Mouse (Mus musculus) hindbrain, embryonic 13.5 days (tissue): ENCODE measurements around the gene Serpinb6b. TPM values are rescaled to one million over a fixed set of nuclear protein-coding genes. Genes with fewer than 3 reads are reported as not detected.

Source experiments
- ATAC-seq: fragments of 200-750 bp; cut with Nextera tagmentation; 2 replicates; pipeline ENCODE4 v1.8.0; 2017; ENCODE audit warnings: moderate TSS enrichment; ENCODE audit not compliant: low FRiP score
- H3K27ac ChIP-seq: fragments of 300-500 bp; sonication (generic); 2 replicates; pipeline ENCODE4 v1.5.1; 2015; ENCODE audit warnings: inconsistent platforms, mild to moderate bottlenecking, moderate library complexity
- H3K27me3 ChIP-seq: fragments of 300-500 bp; sonication (generic); 2 replicates; pipeline ENCODE4 v1.6.1; 2015; ENCODE audit warnings: mild to moderate bottlenecking, inconsistent platforms
- H3K36me3 ChIP-seq: fragments of 300-500 bp; sonication (generic); 2 replicates; pipeline ENCODE4 v1.6.1; 2015; ENCODE audit warnings: mild to moderate bottlenecking, inconsistent platforms
- H3K4me1 ChIP-seq: fragments of 300-500 bp; sonication (generic); replicated peaks from 2 replicates; pipeline ENCODE4 v1.6.1; 2015; ENCODE audit warnings: inconsistent platforms
- H3K4me2 ChIP-seq: fragments of 300-500 bp; sonication (generic); 2 replicates; pipeline ENCODE4 v1.6.1; 2015; ENCODE audit warnings: inconsistent platforms, mild to moderate bottlenecking, moderate library complexity
- H3K4me3 ChIP-seq: fragments of 300-500 bp; sonication (generic); 2 replicates; pipeline ENCODE4 v1.5.1; 2015; ENCODE audit warnings: mild to moderate bottlenecking, inconsistent platforms
- H3K9ac ChIP-seq: fragments of 300-500 bp; sonication (generic); 2 replicates; pipeline ENCODE4 v1.6.1; 2015; ENCODE audit warnings: mild to moderate bottlenecking, inconsistent platforms
- H3K9me3 ChIP-seq: fragments of 300-500 bp; sonication (generic); 2 replicates; pipeline ENCODE4 v1.6.1; 2016; ENCODE audit warnings: inconsistent platforms
- WGBS: fragments of 180-500 bp; shearing (Covaris S2); methylation state at CpG from one replicate; pipeline ENCODE4 v1.1.7; 2015; 5-methylcytosine and 5-hydroxymethylcytosine counted together
- polyA plus RNA-seq: library from polyadenylated mRNA; unstranded; fragments of >200 nt; fragmentation: Nextera tagmentation; extraction: Ambion mirVana; gene quantifications from 2 replicates; pipeline ENCODE4 v1.2.1, GENCODE M21; 2015

The Serpinb6b gene
- polyA plus RNA-seq, 1 experiment from 2014 or later: 2.0 TPM

- H3K9ac ChIP-seq: no peak overlapping the region
- WGBS: 83% methylated on average over 1 of the region's 1 CpGs
- no peaks in the 10 kb centered on the region for H3K4me1 ChIP-seq
- H3K27ac ChIP-seq: no peak overlapping the region
- no peaks in the 10 kb centered on the region for H3K27me3 ChIP-seq
- H3K4me2 ChIP-seq: no peak overlapping the region
- H3K36me3 ChIP-seq: no peaks in the 10 kb centered on the region
- H3K9me3 ChIP-seq: no peaks in the 10 kb centered on the region
- no peak for ATAC-seq
- H3K4me3 ChIP-seq: no peak overlapping the region
These were observed 57.4 kb downstream of the Serpinb6b start for GRCm38 (mm10) chr13:33022371-33022770.

DNA sequence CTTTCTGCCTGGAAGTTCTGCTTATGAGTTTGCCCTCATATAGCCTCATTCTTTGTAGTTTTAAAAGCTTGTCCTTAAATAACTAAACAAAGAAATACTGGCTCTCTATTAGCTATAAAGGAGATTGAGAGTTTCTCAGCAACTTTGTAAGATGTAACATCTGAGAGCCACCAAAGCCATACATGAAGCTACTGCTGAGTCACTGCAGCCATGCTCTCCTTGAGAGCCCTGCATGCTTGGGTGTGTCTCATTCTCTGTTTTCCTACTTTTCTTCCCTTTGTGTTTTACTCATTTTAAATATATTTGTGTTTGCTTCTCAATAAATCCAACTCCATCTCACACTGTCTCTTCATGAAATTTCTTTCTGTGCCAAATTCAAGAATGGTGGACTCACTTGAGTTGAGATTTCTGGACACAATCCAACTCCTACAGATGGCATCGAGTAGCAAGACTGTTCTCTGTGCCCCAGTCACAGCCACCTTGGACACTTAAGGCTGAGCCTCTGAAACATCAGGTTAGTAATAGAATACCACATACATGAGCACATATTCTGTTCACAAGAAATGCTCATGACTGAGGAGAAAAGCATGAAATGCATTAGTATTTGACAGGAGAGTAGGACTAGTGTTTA, 61.5 kb downstream of the Serpinb6b start:
- Histone ChIP-seq H3K27me3 (no peaks in the 10 kb centered on the region), H3K4me3 (no peak overlapping the region), H3K4me1 (no peaks in the 10 kb centered on the region), H3K4me2 (no peak overlapping the region), H3K9me3 (no peaks in the 10 kb centered on the region), H3K36me3 (no peaks in the 10 kb centered on the region), H3K27ac (no peak overlapping the region), H3K9ac (no peak overlapping the region)
- ATAC-seq: no peak
- WGBS: 86% methylated on average over 1 of the region's 1 CpGs

- no peak for ATAC-seq
- H3K27me3 ChIP-seq: no peaks in the 10 kb centered on the region
- H3K36me3 ChIP-seq: no peaks in the 10 kb centered on the region
- H3K4me2 ChIP-seq: no peak within 1 kb of the TSS
- no peak within 1 kb of the TSS for H3K4me3 ChIP-seq
- 80% methylated on average over 2 of the region's 2 CpGs for WGBS
- no peak within 1 kb of the TSS for H3K27ac ChIP-seq
- H3K4me1 ChIP-seq: no peaks in the 10 kb centered on the region
- H3K9ac ChIP-seq: no peak within 1 kb of the TSS
- H3K9me3 ChIP-seq: no peaks in the 10 kb centered on the region
These were observed 62.2 kb downstream of the Serpinb6b start, which contains the start of gene Serpinb9b for GRCm38 (mm10) chr13:33027244-33027643. Gene Serpinb9b, plus strand, starts transcription at chr13:33027416.

- WGBS: 73% methylated on average over 2 of the region's 2 CpGs
- Histone ChIP-seq H3K4me1 (no peaks in the 10 kb centered on the region), H3K9me3 (no peaks in the 10 kb centered on the region), H3K4me3 (no peak overlapping the region), H3K9ac (no peak overlapping the region), H3K27ac (no peak overlapping the region), H3K4me2 (no peak overlapping the region), H3K36me3 (no peaks in the 10 kb centered on the region), H3K27me3 (no peaks in the 10 kb centered on the region)
- ATAC-seq: no peak
These were observed 63.1 kb downstream of the Serpinb6b start for GRCm38 (mm10) chr13:33028146-33028545.

DNA sequence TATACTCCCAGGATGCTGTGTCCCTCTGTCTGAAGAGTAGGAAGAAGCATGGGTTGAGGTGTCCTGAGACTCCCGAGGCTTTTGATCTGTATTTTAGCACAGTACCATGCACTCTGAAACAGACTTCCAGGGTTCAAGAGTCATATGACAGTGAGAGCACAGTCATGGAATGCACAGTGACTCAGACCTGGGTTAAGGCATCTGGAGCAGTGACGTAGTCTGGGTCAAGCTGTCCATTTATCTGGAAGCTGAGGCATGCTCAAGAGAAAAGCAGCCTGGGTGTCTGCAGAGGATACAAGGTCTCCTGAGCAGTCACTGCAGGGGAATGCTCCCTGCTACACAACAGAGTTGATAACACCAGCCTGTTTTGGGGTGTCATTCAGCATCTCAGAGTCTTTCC, 63.5 kb downstream of the Serpinb6b start:
- ATAC-seq: no peak
- H3K4me1 ChIP-seq: no peaks in the 10 kb centered on the region
- H3K27me3 ChIP-seq: no peaks in the 10 kb centered on the region
- 81% methylated on average over 2 of the region's 2 CpGs for WGBS
- H3K9ac ChIP-seq: no peak overlapping the region
- no peak overlapping the region for H3K4me3 ChIP-seq
- no peaks in the 10 kb centered on the region for H3K36me3 ChIP-seq
- H3K27ac ChIP-seq: no peak overlapping the region
- H3K4me2 ChIP-seq: no peak overlapping the region
- H3K9me3 ChIP-seq: no peaks in the 10 kb centered on the region

Other genes starting within 250 kb of the Serpinb6b start
- 0.05 TPM in 1 of 2 replicates, not detected in the other for gene Mylk4, start 181.3 kb upstream of the Serpinb6b start, polyA plus RNA-seq
- gene Wrnip1, start 163.2 kb upstream of the Serpinb6b start, polyA plus RNA-seq: 24.3 and 27.5 TPM in 2 replicates
- not detected in 2 replicates for gene D930007J09Rik, start 162.4 kb upstream of the Serpinb6b start, polyA plus RNA-seq
- gene Serpinb1a, start 114.0 kb upstream of the Serpinb6b start, polyA plus RNA-seq: 1.2 and 1.4 TPM in 2 replicates
- not detected in 2 replicates for gene Serpinb1c, start 67.0 kb upstream of the Serpinb6b start, polyA plus RNA-seq
- 1.3 and 1.8 TPM in 2 replicates for gene Serpinb9, start 38.0 kb downstream of the Serpinb6b start, polyA plus RNA-seq
- 0.47 and 0.70 TPM in 2 replicates for gene Serpinb9b, start 62.2 kb downstream of the Serpinb6b start, polyA plus RNA-seq
- 10.9 and 14.4 TPM in 2 replicates for gene Serpinb1b, start 113.4 kb downstream of the Serpinb6b start, polyA plus RNA-seq
- gene Serpinb9c, start 194.5 kb downstream of the Serpinb6b start, polyA plus RNA-seq: not detected in 2 replicates
- not detected in 2 replicates for gene Serpinb9d, start 227.8 kb downstream of the Serpinb6b start, polyA plus RNA-seq